Mouse (Mus musculus) olfactory bulb, adult 2 months (tissue): ENCODE data around the gene Atxn3.

Experiments used
- CTCF ChIP-seq: fragments of 200-500 bp; IDR thresholded peaks from 2 replicates; pipeline ENCODE4 v1.5.1; 2012; ENCODE audit warnings: low read depth, mild to moderate bottlenecking, low read length, moderate library complexity; ENCODE audit not compliant: insufficient read depth
- POLR2A ChIP-seq: fragments of 200-500 bp; IDR thresholded peaks from 2 replicates; pipeline ENCODE4 v1.6.1; 2012; ENCODE audit warnings: mild to moderate bottlenecking, low read depth, low read length, moderate library complexity; ENCODE audit not compliant: insufficient read depth

GRCm38 (mm10) chr12:101994576-101995467 is 36.8 kb upstream of the Atxn3 start:
- TF ChIP-seq CTCF (no peak), POLR2A (no peak)
